Mouse (Mus musculus) stomach, postnatal 0 days (tissue): ENCODE measurements around the gene Gm16223.

Experiments
- CTCF ChIP-seq: IDR thresholded peaks from 2 replicates; pipeline ENCODE4 v1.5.1; 2016; ENCODE audit warnings: antibody characterized with exemption, low read depth, mild to moderate bottlenecking, moderate library complexity
- EP300 ChIP-seq: optimal IDR thresholded peaks from 2 replicates; pipeline ENCODE3; 2016; ENCODE audit warnings: antibody characterized with exemption

DNA sequence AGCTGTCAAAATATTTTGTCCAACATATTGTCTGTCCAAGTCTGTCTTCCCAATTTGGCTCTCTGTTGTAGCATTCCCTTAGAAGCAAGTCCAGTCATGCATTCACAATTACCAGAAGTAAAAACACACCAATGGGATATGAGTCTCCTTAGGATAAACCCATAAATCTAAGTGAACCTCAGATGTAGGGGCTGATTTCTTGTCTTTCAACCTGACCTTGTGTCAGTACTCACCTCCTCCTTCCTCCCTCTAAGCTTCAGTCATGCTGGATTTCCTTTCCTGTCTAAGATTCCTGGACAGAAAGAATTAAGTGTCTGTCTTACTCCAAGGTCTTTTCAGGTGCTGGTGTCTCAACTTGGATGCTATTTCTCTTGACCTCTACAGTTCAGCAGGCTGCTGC is 57.8 kb downstream of the Gm16223 start:
- TF ChIP-seq CTCF (no peak), EP300 (no peak)
